Mouse (Mus musculus) embryonic facial prominence, embryonic 11.5 days (tissue): ENCODE data around the gene Ksr1. TPM values are rescaled to one million over a fixed set of nuclear protein-coding genes. Genes with fewer than 3 reads are reported as not detected.

Experiments
- ATAC-seq: fragments of 200-750 bp; cut with Nextera tagmentation; replicated peaks from 2 replicates; pipeline ENCODE4 v1.8.0; 2017; ENCODE audit warnings: low read depth; ENCODE audit not compliant: insufficient number of reproducible peaks, low FRiP score, low TSS enrichment
- DNase-seq: peaks from one replicate; pipeline ENCODE4 v3.0.0-alpha.2; 2015; ENCODE audit warnings: low spot score
- H3K27ac ChIP-seq: fragments of 300-500 bp; sonication (generic); replicated peaks from 2 replicates; pipeline ENCODE4 v1.5.1; 2014; ENCODE audit warnings: mild to moderate bottlenecking, low read depth, low read length, control low read depth
- H3K27me3 ChIP-seq: fragments of 300-500 bp; sonication (generic); 2 replicates; pipeline ENCODE4 v1.6.1; 2014; ENCODE audit warnings: mild to moderate bottlenecking, low read length, moderate library complexity, mixed read lengths; ENCODE audit not compliant: control insufficient read depth, insufficient read depth
- H3K36me3 ChIP-seq: fragments of 300-500 bp; sonication (generic); replicated peaks from 2 replicates; pipeline ENCODE4 v1.6.1; 2014; ENCODE audit warnings: low read depth, mild to moderate bottlenecking, low read length, moderate library complexity, mixed read lengths; ENCODE audit not compliant: control insufficient read depth, insufficient read depth
- H3K4me1 ChIP-seq: fragments of 300-500 bp; sonication (generic); 2 replicates; pipeline ENCODE4 v1.6.1; 2014; ENCODE audit warnings: low read length, mixed read lengths; ENCODE audit not compliant: control insufficient read depth, insufficient read depth
- H3K4me2 ChIP-seq: fragments of 300-500 bp; sonication (generic); 2 replicates; pipeline ENCODE4 v1.6.1; 2014; ENCODE audit warnings: low read depth, mild to moderate bottlenecking, control low read depth, low read length, moderate library complexity
- H3K4me3 ChIP-seq: fragments of 300-500 bp; sonication (generic); 2 replicates; pipeline ENCODE4 v1.5.1; 2014; ENCODE audit warnings: low read depth, low read length, control low read depth
- H3K9ac ChIP-seq: fragments of 300-500 bp; sonication (generic); replicated peaks from 2 replicates; pipeline ENCODE4 v1.6.1; 2014; ENCODE audit warnings: mild to moderate bottlenecking, control low read depth, low read length
- H3K9me3 ChIP-seq: fragments of 300-500 bp; sonication (generic); replicated peaks from 2 replicates; pipeline ENCODE4 v1.6.1; 2016; ENCODE audit warnings: mild to moderate bottlenecking, low read length, inconsistent platforms, mixed read lengths; ENCODE audit not compliant: control insufficient read depth
- WGBS: fragments of 180-500 bp; shearing (Covaris S2); extraction: QIAGEN DNeasy Blood & Tissue Kit; methylation state at CpG from one replicate; pipeline ENCODE4 v1.1.7; 2014; 5-methylcytosine and 5-hydroxymethylcytosine counted together
- polyA plus RNA-seq: library from polyadenylated mRNA; unstranded; fragments of >200 nt; fragmentation: Nextera tagmentation; extraction: Ambion mirVana; gene quantifications from 2 replicates; pipeline ENCODE4 v1.2.1, GENCODE M21; 2014

Ksr1 gene
- polyA plus RNA-seq: 2.9 and 4.3 TPM in 2 replicates

DNA sequence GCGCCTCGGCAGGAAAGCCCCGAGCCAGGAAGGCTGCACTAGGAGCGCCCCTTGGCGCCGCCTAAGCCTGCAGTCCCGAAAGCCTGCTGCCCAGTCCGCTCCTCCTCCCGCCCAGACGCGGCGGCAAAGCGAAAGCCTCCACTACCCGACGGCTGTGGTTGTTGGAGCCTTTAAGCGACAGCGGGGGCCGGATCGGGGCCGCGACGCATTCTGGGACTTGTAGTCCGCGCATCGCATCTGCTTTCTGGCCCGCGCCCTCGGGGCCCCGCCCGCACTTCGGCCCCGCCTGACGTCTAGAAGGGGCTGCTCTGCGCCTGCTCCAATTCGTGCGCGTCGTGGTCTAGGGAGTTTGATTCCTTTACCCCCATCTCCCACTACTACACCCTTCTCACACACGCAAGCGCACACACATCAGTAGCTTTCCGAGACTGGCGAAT, at the start of gene Ksr1:
Gene Ksr1, minus strand, starts transcription at position 77 of the 437 bp plus-strand sequence.
- no peaks in the 10 kb centered on the region for H3K27me3 ChIP-seq
- DNase-seq: peak; percentile 97
- under 1% methylated on average over 42 of the region's 42 CpGs for WGBS

DNA sequence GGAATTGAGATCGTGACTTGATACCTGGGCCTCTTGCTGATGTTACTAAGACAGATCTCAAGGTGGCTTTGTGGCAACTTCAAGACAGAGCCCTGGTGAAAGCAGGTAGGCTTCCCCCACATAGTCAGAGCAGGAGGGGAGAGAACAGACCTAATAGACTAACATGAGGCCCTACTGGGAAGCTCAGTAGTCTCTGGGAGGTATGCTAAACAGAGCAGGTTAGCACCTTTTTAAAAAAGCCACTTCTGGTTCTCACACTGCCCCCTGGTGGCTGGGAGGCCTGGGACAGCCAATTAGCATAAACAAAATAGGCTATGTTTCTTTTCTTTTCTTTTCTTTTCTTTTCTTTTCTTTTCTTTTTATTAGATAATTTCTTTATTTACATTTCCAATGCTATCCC, 46.0 kb upstream of the Ksr1 start:
- H3K27me3 ChIP-seq: no peaks in the 10 kb centered on the region
- no peak overlapping the region for H3K4me2 ChIP-seq
- WGBS: 93% methylated on average over 1 of the region's 1 CpGs
- no peaks in the 10 kb centered on the region for H3K4me1 ChIP-seq
- no peak overlapping the region for H3K4me3 ChIP-seq
- H3K9me3 ChIP-seq: no peaks in the 10 kb centered on the region
- no peaks in the 10 kb centered on the region for H3K36me3 ChIP-seq
- no peak overlapping the region for H3K9ac ChIP-seq
- no peak overlapping the region for H3K27ac ChIP-seq
- ATAC-seq (no peak), DNase-seq (no peak)

More for the DNA sequence above, at the start of gene Ksr1:
- no peaks in the 10 kb centered on the region; the same call in 1 of the 2 replicates for H3K4me1 ChIP-seq
- ATAC-seq: peak; percentile 94
- no peaks in the 10 kb centered on the region for H3K36me3 ChIP-seq
- peak within 1 kb of the TSS; percentile 72 for H3K4me2 ChIP-seq
- H3K9ac ChIP-seq: peak within 1 kb of the TSS; percentile 89
- H3K27ac ChIP-seq: peak within 1 kb of the TSS; percentile 81
- peak within 1 kb of the TSS; percentile 88 for H3K4me3 ChIP-seq
- H3K9me3 ChIP-seq: no peaks in the 10 kb centered on the region

GRCm38 (mm10) chr11:79191214-79191613, 45.0 kb upstream of the Ksr1 start:
- Histone ChIP-seq H3K27ac (no peak overlapping the region), H3K4me2 (no peak overlapping the region), H3K27me3 (no peaks in the 10 kb centered on the region), H3K4me3 (no peak overlapping the region), H3K4me1 (no peaks in the 10 kb centered on the region), H3K9ac (no peak overlapping the region), H3K9me3 (no peaks in the 10 kb centered on the region), H3K36me3 (no peaks in the 10 kb centered on the region)
- no peak for DNase-seq
- 89% methylated on average over 4 of the region's 4 CpGs for WGBS
- no peak for ATAC-seq

GRCm38 (mm10) chr11:79190257-79190656, 44.0 kb upstream of the Ksr1 start:
- H3K9me3 ChIP-seq: no peaks in the 10 kb centered on the region
- no peaks in the 10 kb centered on the region for H3K36me3 ChIP-seq
- ATAC-seq: no peak
- no peak overlapping the region for H3K27ac ChIP-seq
- H3K4me3 ChIP-seq: no peak overlapping the region
- 89% methylated on average over 2 of the region's 2 CpGs for WGBS
- H3K4me1 ChIP-seq: no peaks in the 10 kb centered on the region
- DNase-seq: no peak
- no peak overlapping the region for H3K9ac ChIP-seq
- H3K4me2 ChIP-seq: no peak overlapping the region
- H3K27me3 ChIP-seq: no peaks in the 10 kb centered on the region

DNA sequence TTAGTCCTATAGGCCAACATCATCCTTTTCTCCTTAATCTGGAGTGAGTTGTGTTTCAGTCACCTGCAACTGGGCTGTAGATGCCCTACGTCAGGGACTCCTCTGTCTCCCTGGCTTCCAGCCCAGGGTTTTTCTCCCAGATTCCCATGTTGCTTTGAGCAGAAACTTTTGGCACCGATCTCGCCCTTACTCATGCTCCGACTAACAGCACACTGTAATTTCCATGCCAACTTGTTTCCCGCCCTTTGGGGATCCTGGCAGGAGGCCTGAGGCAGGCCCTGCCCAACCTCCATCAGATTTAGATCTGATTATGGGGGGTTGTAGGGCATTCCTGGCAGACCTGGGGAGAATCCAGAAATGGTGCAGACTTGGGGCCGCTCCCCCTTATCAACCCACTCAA, 42.0 kb upstream of the Ksr1 start:
- no peaks in the 10 kb centered on the region for H3K4me1 ChIP-seq
- DNase-seq (no peak), ATAC-seq (no peak)
- H3K4me2 ChIP-seq: no peak overlapping the region
- no peaks in the 10 kb centered on the region for H3K36me3 ChIP-seq
- no peak overlapping the region for H3K9ac ChIP-seq
- H3K9me3 ChIP-seq: no peaks in the 10 kb centered on the region
- WGBS: 96% methylated on average over 6 of the region's 6 CpGs
- H3K4me3 ChIP-seq: no peak overlapping the region
- no peaks in the 10 kb centered on the region for H3K27me3 ChIP-seq
- H3K27ac ChIP-seq: no peak overlapping the region

DNA sequence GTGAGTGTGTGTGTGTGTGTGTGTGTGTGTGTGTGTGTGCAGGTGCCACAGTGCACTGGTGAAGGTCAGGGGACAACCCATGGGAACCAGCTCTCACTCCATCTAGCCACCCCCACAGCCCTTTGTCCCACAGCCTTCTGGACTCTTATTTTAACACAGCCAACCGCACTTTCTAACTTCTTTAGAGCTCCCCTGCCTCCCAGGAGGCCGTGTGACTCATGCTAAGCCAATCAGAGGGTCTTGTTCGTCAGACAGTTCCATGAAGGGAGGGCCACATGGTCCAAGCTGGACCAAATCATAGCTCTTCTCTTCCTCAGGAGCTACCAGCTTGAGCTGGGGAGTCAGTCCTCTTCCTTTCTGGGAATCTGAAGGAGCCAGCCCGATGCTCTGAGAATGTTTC, 41.1 kb upstream of the Ksr1 start:
- no peak overlapping the region for H3K9ac ChIP-seq
- H3K4me3 ChIP-seq: no peak overlapping the region
- no peaks in the 10 kb centered on the region for H3K36me3 ChIP-seq
- 69% methylated on average over 4 of the region's 4 CpGs for WGBS
- no peaks in the 10 kb centered on the region for H3K27me3 ChIP-seq
- H3K9me3 ChIP-seq: no peaks in the 10 kb centered on the region
- DNase-seq (no peak), ATAC-seq (no peak)
- H3K27ac ChIP-seq: no peak overlapping the region
- H3K4me1 ChIP-seq: no peaks in the 10 kb centered on the region
- no peak overlapping the region for H3K4me2 ChIP-seq

- H3K27ac ChIP-seq: no peak overlapping the region
- H3K4me3 ChIP-seq: no peak overlapping the region
- H3K9ac ChIP-seq: no peak overlapping the region
- no peaks in the 10 kb centered on the region for H3K9me3 ChIP-seq
- H3K27me3 ChIP-seq: no peaks in the 10 kb centered on the region
- DNase-seq (no peak), ATAC-seq (no peak)
- H3K36me3 ChIP-seq: no peaks in the 10 kb centered on the region
- no peak overlapping the region for H3K4me2 ChIP-seq
- WGBS: 81% methylated on average over 6 of the region's 6 CpGs
- no peaks in the 10 kb centered on the region for H3K4me1 ChIP-seq
Measured at GRCm38 (mm10) chr11:79185683-79186082, 39.5 kb upstream of the Ksr1 start.

DNA sequence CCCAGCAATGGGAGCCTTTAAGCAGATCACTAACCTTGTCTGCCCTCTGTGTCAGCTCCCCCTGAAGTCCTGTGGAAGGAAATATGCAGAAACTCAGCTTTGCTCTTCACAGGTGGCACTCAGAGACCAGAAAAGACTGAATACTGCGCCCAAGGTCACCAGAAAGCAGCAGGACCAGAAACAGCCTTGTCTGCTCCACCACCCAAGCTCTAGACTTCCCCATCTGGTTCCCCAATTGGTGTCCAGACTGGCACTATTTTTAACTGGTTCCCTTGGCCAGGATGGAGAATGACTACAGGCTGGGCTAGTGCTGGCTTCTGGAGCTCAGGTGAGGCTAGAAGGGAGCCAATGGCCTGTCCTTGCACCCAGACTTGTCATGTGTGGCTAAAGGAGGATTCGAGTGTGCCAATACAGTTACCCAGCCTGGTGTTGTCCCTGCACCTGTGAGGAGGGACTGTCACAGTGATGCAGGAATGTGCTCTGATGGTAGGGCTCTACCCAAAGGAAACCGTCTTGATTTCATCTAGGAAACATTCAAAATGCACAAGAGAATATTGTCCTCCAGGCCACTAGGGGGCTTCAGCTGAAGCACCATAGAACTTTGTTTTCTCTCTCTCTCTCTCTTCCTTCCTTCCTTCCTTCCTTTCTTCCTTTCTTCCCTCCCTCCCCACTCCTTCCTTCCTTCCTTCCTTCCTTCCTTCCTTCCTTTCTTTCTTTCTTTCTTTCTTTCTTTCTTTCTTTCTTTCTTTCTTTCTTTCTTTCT, 38.1 kb upstream of the Ksr1 start:
- no peak for DNase-seq
- ATAC-seq: no peak
- Histone ChIP-seq H3K4me3 (no peak overlapping the region), H3K27me3 (no peaks in the 10 kb centered on the region), H3K9me3 (no peaks in the 10 kb centered on the region), H3K4me1 (no peaks in the 10 kb centered on the region), H3K4me2 (no peak overlapping the region), H3K36me3 (no peaks in the 10 kb centered on the region), H3K27ac (no peak overlapping the region), H3K9ac (no peak overlapping the region)
- WGBS: 79% methylated on average over 3 of the region's 3 CpGs
